Mouse (Mus musculus): ENCODE data around the gene Aip. TPM values are rescaled to one million over a fixed set of nuclear protein-coding genes. Genes with fewer than 3 reads are reported as not detected.
"Not testable (repeated sequence)": the region's sequence is repeated elsewhere in the genome, so short reads cannot be mapped to it uniquely, and the experiment has no call there.

Aip gene
- polyA plus RNA-seq, 1 experiment from 2014 or later, result 92.4 TPM

DNA sequence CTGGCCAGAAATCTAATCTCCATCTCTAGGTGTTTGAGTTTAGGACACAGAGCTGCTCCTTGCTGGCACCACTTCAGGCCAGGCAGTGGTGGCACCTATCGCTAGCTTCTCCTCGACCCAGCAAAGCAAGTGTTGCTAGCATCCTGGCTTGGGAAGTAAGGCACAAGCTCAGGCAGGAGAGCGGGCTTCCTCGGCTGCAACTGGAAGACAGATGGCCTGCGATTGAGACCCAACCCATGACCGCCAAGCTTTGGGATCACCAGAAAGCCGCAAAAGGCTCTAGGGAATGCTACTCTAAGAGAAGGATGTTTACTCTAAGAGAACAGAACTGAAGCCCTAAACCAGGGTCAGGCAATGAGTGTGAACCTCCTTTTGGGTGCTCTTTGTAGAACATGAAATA is 3.8 kb upstream of the Aip start:
- Histone ChIP-seq H3K4me2 (no peak overlapping the region), H3K27ac (replicated peaks) (no peak overlapping the region), H3K36me3 (peaks cover 59% of the 10 kb centered on the region), H3K4me3 (no peak overlapping the region), H3K4me1 (replicated peaks) (peaks cover 22% of the 10 kb centered on the region), H3K9me3 (no peaks in the 10 kb centered on the region), H3K9ac (no peak overlapping the region), H3K27me3 (no peaks in the 10 kb centered on the region)
- no peak for ATAC-seq (ENCODE audit: low read depth)
- WGBS, result 94% methylated on average over 7 of the region's 7 CpGs

DNA sequence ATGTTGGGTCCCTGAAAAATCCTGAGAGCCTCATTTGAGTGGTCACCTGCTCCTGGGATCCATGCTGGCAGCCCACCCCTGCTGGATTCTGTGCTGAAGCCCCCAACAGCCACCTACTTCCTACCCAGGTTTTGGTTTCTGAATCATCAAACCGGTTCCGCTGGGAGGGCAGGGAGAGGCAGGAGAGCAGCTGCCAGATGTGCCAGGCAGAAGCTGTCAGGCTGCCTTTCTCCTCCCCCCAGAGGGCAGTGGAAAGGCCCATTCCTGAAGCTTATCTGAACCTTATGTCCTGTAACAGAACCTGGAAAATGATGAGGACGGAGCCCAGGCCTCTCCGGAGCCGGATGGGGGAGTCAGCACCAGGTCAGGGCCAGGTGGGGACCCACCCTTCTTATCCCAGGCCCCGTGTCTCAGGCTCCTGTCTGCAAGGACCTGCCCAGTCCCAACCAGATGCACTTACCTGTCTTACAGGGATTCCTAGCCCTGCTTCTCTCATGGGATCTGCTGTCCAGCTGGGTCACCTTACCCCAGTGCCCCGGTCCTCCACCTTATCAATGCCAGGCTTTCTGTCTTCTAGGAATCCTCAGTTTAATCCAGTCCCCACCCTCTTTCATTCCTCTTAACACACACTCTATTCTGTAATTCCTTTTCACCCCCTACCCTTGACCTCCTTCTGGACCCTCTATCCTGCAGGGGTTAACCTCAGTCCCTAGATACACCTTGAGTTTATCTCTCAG is 1.3 kb upstream of the Aip start:
- ATAC-seq (ENCODE audit: low read depth), result no peak
- H3K27ac ChIP-seq (replicated peaks), result peak overlapping the region; percentile 80

DNA sequence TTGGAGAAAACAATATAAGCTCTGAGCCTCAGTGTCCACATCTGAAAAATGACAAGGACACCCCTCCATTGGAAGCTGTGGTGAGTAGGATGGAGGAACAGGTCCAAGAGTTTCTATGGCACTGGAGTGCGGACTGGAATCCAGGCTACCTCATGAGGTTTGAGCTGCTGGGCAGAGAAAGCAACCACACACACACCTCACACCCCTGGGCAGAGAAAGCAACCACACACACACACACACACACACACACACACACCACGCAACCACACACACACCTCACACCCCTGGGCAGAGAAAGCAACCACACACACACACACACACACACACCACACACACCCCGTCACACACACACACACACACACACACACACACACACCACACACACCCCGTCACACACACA is 390 bp downstream of the Aip start:
- peak; percentile 32 for ATAC-seq (ENCODE audit: low read depth)
- WGBS, result 10% methylated on average over 4 of the region's 4 CpGs
- H3K4me2 ChIP-seq, result peak overlapping the region; percentile 78
- peak overlapping the region; percentile 86 for H3K4me3 ChIP-seq
- H3K4me1 ChIP-seq (replicated peaks), result peaks cover 28% of the 10 kb centered on the region
- H3K27me3 ChIP-seq, H3K9me3 ChIP-seq: not testable (repeated sequence)
- H3K9ac ChIP-seq, result peak overlapping the region; percentile 69
- H3K27ac ChIP-seq (replicated peaks), result peak overlapping the region; percentile 49; the same call in 1 of the 2 replicates
- H3K36me3 ChIP-seq, result peaks cover 27% of the 10 kb centered on the region

More for the DNA sequence above, 1.3 kb upstream of the Aip start:
- peak overlapping the region; percentile 78 for H3K4me2 ChIP-seq
- no peaks in the 10 kb centered on the region for H3K27me3 ChIP-seq
- H3K9me3 ChIP-seq, result no peaks in the 10 kb centered on the region
- 74% methylated on average over 7 of the region's 7 CpGs for WGBS
- H3K9ac ChIP-seq, result peak overlapping the region; percentile 93
- H3K4me1 ChIP-seq (replicated peaks), result peaks cover 22% of the 10 kb centered on the region
- H3K36me3 ChIP-seq, result peaks cover 43% of the 10 kb centered on the region
- peak overlapping the region; percentile 86 for H3K4me3 ChIP-seq

DNA sequence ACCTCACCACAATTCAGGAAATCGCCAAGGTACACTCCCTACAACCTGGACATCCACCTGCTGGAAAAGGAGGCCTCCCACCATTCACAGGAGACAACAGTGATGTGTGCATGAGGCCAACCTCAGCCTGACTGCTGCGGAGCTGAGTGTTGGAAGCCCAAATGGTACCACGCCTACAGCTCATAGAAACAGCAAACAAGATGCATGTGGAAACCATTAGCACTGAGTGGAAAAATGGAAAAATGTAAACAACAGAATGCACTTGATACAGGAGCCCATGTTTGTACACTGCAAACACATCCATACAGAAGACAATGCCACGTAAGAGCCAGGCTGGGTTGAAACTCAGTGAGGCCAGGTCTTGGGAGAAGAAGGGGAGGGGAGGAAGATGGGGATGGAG is 1.2 kb downstream of the Aip start:
- Histone ChIP-seq H3K27me3 (no peaks in the 10 kb centered on the region), H3K4me3 (no peak overlapping the region), H3K27ac (replicated peaks) (0 out of 2 replicates have a peak overlapping the region, but pooled peaks have one; percentile 49), H3K36me3 (peaks cover 19% of the 10 kb centered on the region), H3K4me2 (peak overlapping the region; percentile 78; the same call in 1 of the 2 replicates), H3K4me1 (replicated peaks) (peaks cover 33% of the 10 kb centered on the region), H3K9me3 (no peaks in the 10 kb centered on the region), H3K9ac (peak overlapping the region; percentile 41)
- 82% methylated on average over 4 of the region's 4 CpGs for WGBS
- ATAC-seq (ENCODE audit: low read depth), result no peak

DNA sequence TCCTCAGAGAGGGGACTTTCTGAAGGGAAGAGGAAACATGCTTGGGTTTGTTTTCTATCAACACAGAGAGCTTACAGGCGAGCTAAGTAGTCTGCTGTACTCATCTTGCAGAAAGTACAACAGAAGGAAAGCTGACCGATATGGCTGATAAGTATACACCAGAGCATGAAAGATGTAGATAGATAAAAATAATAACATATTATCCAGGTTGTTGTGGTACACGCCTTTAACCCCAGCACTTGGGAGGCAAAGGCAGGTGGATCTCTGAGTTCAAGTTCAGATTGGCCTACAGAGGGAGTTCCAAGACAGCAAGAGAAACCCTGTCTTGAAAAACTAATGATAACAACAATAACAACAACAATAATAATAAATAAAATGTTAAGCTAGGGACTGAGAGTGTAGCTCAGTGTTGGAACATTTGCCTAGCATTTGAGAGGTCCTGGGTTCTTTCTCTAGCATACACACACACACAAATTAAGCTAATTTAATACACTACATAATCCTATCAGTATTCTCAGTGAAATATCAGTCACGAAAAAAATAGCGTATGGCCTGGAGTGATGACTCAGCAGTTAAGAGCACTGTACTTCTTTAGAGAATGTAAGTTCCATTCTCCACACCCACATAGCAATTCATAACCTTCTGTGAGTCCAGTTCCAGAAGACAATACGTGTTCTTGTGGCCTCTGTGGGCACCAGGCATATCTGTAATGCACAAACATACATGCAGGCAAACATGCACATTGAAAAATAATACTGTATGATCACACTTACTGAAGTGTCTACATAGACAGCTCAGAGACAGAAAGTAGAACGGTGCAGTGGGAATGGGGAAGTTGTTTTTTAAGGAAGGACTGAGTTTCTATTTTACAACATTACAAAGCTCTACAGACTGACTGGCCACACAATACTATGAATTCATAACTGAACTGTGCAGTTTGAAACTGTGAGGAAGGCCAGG is 3.0 kb downstream of the Aip start:
- Histone ChIP-seq H3K36me3 (peaks cover 9% of the 10 kb centered on the region), H3K4me1 (replicated peaks) (peaks cover 32% of the 10 kb centered on the region), H3K9me3 (no peaks in the 10 kb centered on the region), H3K4me2 (no peak overlapping the region), H3K27ac (replicated peaks) (no peak overlapping the region), H3K27me3 (no peaks in the 10 kb centered on the region), H3K9ac (no peak overlapping the region), H3K4me3 (no peak overlapping the region)
- WGBS, result 89% methylated on average over 7 of the region's 7 CpGs
- ATAC-seq (ENCODE audit: low read depth), result no peak

DNA sequence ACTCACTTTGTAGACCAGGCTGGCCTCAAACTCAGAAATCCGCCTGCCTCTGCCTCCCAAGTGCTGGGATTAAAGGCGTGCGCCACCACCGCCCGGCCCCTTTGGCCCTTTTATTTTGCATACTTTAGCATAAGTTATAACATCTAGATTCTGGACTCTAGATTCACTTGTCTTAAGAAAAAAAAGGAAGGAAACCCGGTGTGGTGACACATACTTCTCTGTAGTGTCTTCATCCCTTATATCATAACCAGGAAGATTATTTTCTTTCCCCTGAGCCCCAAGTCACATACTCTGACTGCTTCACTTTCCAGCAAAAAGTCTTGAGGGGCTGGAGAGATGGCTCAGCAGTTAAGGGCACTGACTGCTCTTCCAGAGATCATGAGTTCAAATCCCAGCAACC is 3.8 kb downstream of the Aip start:
- Histone ChIP-seq H3K4me1 (replicated peaks) (peaks cover 25% of the 10 kb centered on the region), H3K4me2 (peak overlapping the region; percentile 53; the same call in 1 of the 2 replicates), H3K36me3 (peaks cover 14% of the 10 kb centered on the region), H3K27ac (replicated peaks) (peak overlapping the region; percentile 46; the same call in 1 of the 2 replicates)
- H3K9ac ChIP-seq; H3K4me3 ChIP-seq; ATAC-seq (ENCODE audit: low read depth); H3K27me3 ChIP-seq; H3K9me3 ChIP-seq: not testable (repeated sequence)
- WGBS, result 57% methylated on average over 6 of the region's 6 CpGs

DNA sequence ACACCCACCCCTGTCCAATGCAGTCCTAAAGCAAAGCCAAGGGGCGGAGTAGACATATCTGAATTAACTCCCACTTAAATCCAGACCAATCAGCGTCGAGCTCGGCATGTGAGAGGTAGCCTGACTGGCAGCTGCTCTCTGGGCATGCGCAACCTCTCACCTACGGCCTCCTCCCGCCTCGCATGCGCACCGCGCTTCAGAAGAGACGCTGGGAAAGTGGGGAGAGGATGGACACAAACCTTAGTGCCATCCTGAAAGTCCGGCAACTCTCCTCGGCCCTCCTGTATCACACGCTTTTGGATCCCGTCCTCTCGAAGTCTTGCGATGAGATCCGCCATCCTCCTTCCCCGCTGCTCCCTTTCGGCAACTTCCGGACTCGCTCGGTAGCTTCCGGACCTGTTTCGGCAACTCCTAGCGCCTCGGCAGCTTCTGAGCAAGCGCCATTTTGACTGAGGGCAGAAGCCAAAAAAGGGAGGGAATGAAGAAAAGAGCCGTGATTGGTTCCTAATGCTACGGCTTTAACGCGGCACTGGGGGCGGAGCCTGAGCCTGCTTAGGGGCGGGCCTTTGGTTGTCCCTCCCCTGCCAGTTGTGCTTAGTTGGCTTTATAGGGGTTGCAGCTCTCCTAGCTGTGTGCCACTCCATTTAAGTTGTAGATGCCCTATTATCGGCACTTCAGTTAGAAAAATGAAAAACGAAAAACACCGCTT is 4.4 kb downstream of the Aip start:
- peak overlapping the region; percentile 52 for H3K4me3 ChIP-seq
- H3K27ac ChIP-seq (replicated peaks), result peak overlapping the region; percentile 91
- no peaks in the 10 kb centered on the region for H3K27me3 ChIP-seq
- H3K4me1 ChIP-seq (replicated peaks), result peaks cover 18% of the 10 kb centered on the region
- H3K9ac ChIP-seq, result peak overlapping the region; percentile 71
- WGBS, result 3% methylated on average over 38 of the region's 38 CpGs
- H3K9me3 ChIP-seq, result no peaks in the 10 kb centered on the region
- peaks cover 20% of the 10 kb centered on the region for H3K36me3 ChIP-seq
- H3K4me2 ChIP-seq, result peak overlapping the region; percentile 53
- peak; percentile 86 for ATAC-seq (ENCODE audit: low read depth)

DNA sequence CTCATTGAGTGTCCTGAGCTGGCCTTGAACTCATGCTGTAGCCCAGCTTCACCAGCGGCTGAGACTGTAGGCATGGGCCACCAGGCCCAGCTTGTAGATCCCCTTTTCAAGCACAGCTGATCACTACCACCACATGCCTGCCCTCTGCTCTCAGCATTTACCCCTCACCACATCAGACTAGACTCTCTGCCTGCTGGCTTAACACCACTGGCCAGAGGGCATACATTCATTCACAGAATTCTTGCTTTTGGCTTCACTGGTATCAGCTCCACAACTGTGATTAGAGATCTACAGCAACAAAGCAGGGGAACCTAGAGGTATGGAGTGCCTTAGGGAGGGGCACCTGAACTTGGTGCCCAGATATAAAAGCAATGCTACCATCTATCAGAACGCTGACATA is 5.2 kb downstream of the Aip start:
- Histone ChIP-seq H3K9ac (peak overlapping the region; percentile 8; the same call in 1 of the 2 replicates), H3K4me3 (peak overlapping the region; percentile 52), H3K9me3 (no peaks in the 10 kb centered on the region), H3K4me2 (peak overlapping the region; percentile 53), H3K27ac (replicated peaks) (peak overlapping the region; percentile 91; the same call in 1 of the 2 replicates), H3K27me3 (no peaks in the 10 kb centered on the region), H3K36me3 (peaks cover 27% of the 10 kb centered on the region), H3K4me1 (replicated peaks) (peaks cover 17% of the 10 kb centered on the region)
- 96% methylated on average over 2 of the region's 2 CpGs for WGBS
- ATAC-seq (ENCODE audit: low read depth), result no peak

DNA sequence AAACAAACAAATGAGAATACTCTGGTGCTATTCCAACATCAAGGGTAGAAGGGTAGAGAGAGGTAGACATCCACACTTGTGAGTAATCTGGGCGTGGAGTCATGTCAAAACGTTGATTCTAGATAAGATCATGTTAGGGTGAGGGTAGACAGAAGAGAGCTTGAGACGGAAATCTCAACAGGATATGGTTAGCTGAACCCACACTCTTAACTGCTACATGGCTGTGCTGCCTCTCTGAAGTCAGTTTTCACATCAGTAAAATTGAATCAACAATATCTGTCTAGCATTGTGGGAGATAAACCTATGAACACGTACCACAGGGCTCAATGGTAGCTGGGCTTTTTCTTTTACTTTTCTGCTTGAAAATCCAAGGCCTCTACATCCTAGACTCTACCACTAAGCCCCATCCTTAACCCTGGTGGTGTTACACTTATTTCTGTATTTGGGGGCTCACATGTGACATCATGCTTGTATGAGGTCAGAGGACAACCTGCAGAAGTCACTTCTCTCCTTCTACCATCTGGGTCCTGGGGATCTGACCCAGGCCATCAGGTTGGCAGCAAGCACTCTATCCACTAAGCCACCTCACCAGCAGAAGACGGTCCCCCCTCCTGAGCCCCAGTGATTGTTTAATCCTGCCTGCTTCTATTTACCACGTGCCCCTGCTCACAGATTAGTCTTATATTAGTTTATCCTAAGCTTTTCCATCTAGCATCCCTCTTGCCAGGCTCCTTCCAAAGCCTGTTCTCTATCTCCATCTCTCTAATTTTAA is 5.8 kb downstream of the Aip start:
- Histone ChIP-seq H3K27me3 (no peaks in the 10 kb centered on the region), H3K4me3 (no peak overlapping the region), H3K9me3 (no peaks in the 10 kb centered on the region), H3K4me1 (replicated peaks) (peaks cover 12% of the 10 kb centered on the region), H3K36me3 (peaks cover 33% of the 10 kb centered on the region), H3K27ac (replicated peaks) (no peak overlapping the region), H3K9ac (no peak overlapping the region), H3K4me2 (peak overlapping the region; percentile 53)
- 91% methylated on average over 6 of the region's 6 CpGs for WGBS
- ATAC-seq (ENCODE audit: low read depth), result no peak

DNA sequence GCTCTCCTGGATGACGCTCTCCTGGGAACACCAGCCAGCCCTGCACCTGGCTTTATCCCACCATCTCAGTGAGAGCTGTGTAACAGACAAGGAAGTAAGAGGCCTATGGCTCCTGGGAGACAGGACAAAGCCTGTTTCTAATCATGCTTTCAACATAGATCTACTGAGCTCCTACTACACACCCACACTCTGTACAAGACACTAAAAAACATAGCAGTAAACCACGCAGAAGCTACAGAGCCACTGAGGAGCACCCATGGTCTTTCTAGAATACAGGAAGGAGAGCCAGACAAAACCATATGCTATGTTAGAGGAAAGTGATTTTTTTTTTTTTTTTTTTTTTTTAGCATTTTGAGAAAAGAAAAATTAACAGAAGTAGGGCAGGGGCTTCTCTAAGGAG is 7.3 kb downstream of the Aip start:
- Histone ChIP-seq H3K9ac (no peak overlapping the region), H3K4me3 (no peak overlapping the region), H3K27ac (replicated peaks) (no peak overlapping the region), H3K27me3 (no peaks in the 10 kb centered on the region), H3K4me2 (no peak overlapping the region), H3K9me3 (no peaks in the 10 kb centered on the region), H3K4me1 (replicated peaks) (peaks cover 12% of the 10 kb centered on the region), H3K36me3 (peaks cover 48% of the 10 kb centered on the region)
- 100% methylated on average over 2 of the region's 2 CpGs for WGBS
- ATAC-seq (ENCODE audit: low read depth), result no peak

DNA sequence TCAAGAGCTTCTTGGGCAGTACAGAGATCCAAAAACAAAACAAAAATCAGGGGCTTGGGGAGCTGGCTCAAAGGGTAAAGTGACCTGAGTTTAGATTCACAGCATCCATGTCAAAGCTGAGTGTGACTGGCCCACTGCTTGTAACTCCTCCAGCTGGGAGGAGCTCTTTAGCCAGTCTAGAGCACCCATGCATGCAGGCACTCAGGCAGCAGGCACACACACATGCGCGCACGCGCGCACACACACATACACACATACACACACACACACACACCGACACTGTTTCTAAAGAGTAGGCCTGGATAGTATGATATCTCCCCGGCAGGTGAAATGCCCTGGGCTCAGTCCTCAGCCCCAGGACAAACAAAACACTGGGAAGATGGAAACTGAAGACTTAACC is 8.7 kb downstream of the Aip start:
- 97% methylated on average over 7 of the region's 7 CpGs for WGBS
- no peak overlapping the region for H3K4me2 ChIP-seq
- H3K4me1 ChIP-seq (replicated peaks), result peaks cover 12% of the 10 kb centered on the region
- H3K27me3 ChIP-seq, result no peaks in the 10 kb centered on the region
- no peaks in the 10 kb centered on the region for H3K9me3 ChIP-seq
- ATAC-seq (ENCODE audit: low read depth), result no peak
- peaks cover 61% of the 10 kb centered on the region for H3K36me3 ChIP-seq
- no peak overlapping the region for H3K4me3 ChIP-seq
- H3K27ac ChIP-seq (replicated peaks), result no peak overlapping the region
- no peak overlapping the region for H3K9ac ChIP-seq
